Mouse (Mus musculus): Measurements from ENCODE around the gene Slc12a3.

The Slc12a3 gene

DNA sequence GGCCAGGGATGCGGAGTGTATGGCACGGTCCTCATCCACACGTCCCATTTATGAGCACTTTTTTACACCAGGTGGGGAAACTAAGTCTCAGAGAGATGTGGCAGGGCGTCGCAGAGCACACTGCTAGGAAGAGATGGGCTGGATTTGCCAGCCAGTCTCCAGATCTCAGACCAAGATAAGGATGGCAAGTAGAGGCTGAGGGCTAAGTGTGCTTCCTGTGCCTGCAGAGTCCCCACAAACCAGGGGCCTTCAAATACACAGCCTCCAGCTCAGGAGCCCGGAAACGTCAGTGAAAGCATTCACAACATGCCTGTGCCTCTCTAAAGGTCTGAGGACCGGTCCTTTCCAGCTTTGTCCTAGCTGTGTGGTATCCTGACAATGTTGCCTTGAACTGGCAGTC is 8.6 kb downstream of the Slc12a3 start:
- DNase-seq: no peak

DNA sequence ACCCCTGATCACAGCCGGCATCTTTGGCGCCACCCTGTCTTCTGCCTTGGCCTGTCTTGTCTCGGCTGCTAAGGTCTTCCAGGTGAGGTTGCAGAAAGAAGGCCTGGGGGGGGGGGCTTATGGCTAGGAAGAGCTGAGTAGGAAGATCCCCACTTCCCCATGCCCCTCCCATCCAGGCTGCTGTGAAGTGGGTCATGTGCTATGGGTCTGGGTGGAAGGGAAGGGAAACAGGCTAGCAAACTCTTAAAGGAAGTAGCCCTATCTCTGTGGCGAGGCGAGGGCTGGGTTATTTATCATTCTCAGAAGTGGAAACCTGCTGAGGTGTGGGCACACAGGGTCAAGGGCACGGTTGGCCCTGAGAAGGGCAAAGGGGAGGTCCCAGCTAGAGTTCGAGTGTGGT is 11.8 kb downstream of the Slc12a3 start:
- DNase-seq: no peak

DNA sequence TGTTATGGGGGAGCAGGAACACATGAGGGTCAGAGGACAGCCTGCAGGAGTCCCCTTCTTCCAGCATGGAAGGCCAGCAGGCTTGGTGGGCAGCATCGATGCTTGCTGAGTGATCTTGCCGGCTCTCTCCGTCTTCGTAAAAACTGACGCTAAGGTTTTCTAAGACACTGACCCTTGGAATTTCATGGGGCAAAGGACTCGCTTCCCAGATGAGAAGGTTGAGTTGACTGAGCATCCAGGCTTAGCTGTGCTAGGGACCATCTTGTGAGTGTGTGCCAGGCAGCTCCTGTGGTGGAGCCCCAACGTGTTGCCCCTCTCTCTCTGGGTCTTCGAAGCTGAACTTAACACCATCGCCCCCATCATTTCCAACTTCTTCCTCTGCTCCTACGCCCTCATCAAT is 13.7 kb downstream of the Slc12a3 start:
- no peak for DNase-seq

DNA sequence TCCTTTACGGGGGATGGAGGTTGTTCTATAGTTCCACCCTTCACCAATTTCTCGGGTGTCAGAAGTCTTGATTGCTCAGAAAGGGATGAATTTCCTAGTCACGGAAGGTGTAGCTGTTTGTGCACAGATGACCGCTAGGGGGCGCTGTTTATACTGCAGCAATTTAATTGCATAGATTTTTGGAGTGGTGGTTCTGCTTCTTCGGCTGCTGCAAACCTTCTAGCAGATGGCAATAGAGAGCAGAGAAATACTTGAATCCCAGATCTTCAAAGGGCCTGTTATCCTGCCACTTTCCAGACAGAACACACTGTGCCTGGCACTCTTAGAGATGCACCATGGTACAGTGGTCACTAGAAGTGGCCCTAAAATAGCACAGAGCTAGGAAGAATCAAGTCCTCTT is 14.3 kb downstream of the Slc12a3 start:
- peak; percentile 83 for DNase-seq

DNA sequence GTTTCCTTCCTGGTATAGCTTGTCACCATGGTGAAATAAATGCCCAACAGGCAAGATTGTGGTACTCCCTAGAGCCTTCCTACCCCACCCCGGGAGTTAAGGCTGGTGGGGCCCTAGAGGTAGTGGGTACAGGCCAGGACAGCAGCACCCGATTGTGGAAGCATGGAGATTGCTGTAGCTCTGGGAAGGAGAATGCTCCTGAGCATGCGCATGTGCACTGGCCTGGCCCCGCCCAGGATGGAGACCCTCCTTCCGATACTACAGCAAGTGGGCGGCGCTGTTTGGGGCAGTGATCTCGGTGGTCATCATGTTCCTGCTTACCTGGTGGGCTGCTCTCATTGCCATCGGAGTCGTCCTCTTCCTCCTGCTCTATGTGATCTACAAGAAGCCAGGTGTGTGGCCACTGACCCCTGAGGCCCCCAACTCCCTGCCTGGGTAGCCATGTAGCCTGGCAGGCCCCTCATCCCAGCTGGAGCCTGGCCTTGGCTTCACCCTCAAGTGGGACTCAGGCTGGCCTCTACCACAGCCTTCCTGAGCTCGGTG is 14.8 kb downstream of the Slc12a3 start:
- DNase-seq: no peak

DNA sequence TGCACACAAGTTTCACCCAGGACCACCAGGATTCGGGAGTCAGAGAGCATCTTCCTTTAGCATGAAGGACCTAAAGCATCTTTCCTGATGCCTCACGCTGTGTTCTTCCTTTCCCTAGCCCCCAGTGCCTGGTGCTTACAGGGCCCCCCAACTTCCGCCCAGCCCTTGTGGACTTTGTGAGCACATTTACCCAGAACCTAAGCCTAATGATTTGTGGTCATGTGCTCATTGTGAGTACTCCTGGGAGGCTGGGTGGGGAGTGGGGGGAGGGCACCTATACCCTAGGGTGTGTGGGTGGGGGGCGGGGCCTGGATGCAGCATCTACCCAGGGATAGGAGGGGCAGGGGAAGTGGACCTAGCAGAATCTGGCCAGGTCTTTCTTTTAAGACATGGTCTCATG is 16.7 kb downstream of the Slc12a3 start:
- no peak for DNase-seq

DNA sequence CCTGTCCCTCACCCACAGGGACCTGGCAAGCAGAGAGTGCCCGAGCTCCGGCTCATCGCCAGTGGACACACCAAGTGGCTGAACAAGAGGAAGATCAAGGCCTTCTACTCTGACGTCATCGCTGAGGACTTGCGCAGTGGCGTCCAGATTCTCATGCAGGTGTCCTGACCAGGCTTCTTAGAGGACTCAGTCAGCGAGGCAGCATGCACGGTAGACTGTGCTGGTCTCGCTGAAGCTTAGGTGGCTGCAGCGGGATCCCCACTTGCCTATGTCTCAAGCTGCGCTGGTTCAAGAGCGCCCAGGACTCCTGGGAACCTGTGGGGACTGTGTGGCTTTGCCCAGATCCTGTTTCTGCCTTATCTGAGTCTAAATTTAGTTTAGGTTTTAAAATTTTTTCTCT is 17.3 kb downstream of the Slc12a3 start:
- DNase-seq: no peak

DNA sequence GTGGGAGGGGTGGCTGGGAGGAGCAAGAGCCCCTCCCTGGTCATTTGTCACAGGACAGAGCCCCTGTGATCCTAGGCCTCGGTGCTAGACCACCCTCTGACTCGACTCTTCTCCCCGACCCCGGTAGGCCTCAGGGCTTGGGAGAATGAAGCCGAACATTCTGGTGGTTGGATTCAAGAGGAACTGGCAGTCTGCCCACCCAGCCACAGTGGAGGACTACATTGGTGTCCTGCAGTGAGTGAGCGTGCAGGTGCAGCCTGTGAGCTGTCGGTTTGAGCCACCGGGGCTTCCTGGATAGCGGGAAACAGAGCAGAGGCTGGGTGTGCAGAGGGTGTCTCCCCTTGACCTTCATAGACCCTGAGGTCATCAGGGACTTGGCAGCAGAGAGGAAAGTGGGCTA is 19.4 kb downstream of the Slc12a3 start:
- DNase-seq: no peak

DNA sequence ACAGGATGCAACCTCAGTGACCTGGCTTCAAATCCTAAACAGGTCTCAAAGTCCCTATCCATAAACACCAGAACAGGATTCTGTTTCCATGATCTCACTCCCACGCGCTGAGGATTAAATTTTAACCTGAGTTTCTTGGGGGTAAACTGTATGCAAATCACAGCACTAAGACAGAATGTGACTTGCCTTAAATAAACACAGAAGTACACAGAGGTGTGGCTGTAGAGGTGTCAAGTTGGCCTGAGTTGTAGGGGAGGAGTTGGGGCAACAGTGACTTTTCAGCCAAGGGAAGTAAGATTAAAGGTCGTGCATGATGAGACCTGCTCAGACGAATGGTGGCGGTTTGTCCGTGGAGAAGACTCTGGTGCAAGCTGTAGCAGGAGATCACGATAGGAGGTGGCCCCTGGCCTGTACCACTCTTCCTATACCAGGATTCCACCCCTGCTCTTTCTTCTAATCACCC is 25.1 kb downstream of the Slc12a3 start:
- no peak for DNase-seq

DNA sequence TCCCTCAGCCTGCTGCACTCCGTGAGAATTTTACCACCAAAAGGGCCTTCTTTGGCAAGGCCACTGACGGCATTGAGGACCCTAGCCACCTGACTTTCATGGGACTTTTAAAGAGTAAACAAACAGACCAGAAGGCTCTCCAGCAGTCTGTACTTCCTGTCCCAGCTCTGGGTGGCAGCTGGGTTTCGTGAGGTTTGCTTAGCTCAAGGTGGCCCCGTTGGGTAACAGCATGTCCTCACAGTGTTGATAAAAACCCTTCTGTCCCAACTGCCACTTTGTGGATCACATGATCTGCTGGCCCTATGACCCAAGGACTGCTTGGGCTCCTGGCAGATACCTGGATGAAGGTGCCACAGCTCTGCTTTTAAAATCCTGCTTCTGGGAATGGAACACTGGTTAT is 25.6 kb downstream of the Slc12a3 start:
- DNase-seq: peak; percentile 67

DNA sequence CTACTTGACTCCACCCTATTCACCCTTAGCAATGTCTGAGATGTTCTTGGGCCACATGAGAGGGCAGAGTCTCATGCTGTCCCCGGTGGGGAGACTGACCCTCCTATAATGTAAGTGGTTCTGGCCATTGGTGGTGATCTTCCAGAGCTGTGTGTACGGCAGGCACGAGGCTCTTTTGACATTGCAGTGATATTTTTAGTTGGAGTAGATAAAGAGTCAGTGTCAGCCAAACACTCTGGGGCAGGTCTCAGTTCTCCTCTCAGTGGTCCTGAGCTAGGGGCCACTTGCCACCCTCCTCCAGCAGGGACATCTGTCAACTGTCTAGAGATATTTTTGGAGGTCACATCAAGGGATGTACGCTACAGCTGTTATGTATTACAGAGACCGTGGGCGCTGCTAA is 28.2 kb downstream of the Slc12a3 start:
- DNase-seq: no peak

DNA sequence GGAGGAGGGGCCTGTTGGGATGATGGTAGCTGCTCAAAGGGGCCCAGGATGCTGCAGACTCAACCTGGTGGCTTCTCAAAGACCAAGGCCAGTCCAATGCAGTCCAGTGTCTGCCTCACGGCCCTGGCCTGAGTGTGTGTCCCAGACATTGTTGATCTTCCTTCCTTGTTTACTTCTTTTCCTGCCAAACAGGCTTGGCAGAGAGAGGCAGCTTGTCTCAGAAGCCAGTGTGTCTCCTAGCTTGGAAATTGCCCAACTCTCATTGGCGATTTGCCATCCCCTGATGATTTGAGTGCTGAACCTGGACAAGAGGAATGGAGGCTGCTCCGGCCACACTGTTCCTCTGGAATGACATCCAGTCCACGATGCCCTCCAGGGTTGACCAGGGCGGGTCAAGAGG is 29.5 kb downstream of the Slc12a3 start:
- DNase-seq: no peak

DNA sequence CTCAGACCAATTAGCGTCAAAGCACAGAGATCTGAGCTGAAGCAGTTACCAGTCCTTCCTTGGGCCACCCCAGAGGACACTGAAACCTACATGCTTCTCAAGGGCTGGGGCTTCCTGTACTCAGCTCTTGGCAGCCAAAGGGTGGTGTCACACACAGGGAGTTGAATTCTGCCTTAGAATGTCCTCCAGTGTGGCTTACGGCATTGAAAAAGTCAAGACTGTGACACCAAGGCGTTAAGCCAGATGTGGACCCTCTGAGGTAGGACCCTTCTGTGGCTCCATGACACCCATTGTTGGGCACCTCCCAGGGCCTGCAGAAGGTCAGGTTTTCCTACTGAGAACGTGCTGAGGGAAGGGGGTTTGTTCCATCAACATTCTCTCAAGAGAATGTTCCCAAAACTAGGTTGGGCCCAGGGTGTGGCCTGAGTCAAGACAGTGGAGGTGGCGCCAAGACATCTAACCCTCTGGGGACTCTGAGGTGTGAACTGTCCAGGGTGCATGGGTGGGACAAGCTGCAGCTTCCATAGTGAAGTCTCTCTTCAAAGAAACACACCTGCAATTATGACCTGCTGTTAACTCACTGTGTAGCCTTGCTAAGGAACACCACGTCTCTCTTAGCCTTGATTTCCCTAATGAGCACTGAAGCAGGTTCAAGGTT is 32.9 kb downstream of the Slc12a3 start:
- DNase-seq: no peak

DNA sequence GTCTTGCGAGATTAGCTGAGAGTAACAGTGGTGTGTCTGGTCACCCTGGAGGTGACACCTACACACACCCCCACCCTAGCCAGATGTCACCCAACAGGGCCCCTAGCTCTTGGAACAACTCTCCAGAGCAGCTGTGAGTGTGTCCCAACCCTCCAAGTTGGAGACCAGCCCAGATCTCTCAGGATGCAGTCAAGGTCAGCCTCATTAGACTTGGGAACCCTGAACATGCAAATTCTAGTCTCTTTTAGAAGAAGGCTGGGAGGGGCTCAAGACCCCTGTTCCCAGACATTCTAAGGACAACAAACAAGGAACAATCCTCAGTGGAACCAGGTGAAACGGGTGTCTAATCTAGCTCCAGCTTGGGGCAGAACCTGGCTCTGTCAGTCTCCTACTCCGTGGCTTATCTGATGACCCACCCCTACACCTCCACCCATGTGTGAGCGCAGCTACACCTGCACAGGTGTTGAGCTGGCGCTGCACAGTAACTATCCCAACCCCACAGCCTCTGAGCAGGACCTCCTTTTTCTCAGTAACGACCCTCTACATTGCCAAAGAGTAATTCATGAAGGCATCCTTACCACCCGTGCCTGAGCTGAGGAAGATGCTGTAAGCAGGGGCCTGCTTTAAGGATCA is 33.7 kb downstream of the Slc12a3 start:
- no peak for DNase-seq

DNA sequence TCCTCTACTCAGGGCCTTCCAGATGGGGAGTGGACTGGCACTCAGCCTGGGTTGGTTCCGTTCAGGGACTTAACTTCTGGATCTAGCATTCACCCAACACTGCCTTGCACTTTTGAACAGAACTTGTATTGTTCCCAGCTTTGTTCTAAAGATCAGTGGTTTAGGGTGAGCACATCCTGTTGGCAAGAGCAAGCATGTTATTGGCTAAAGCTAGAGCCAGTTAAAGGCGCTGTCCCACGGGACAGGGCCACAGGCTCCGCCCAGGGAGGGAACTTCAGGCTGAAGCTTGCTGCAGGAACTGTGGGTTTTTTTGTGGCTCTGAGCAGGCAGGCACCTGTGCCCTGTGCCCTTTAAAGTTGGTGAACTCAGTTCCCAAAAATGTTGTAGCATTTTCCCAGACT is 34.3 kb downstream of the Slc12a3 start:
- peak; percentile 88 for DNase-seq

DNA sequence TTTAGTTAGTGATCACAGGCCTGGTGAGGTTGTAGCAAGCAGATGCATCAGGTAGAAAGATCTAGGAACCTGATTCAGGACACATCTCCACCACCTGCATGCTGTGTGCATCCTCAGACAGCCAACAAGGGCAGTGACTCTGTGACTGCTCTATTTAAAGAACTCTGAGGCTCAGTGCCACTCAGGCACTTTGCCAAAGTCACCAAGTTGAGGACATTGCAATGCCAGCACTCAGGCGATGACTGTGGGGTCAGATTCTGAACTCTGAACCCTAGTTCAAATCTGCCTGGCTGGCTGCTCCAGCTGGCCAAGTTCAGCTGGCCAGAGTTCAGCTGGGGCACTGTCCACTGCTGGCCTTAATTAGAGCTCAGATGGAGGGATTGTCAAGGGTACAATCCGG is 34.9 kb downstream of the Slc12a3 start:
- DNase-seq: peak; percentile 38

DNA sequence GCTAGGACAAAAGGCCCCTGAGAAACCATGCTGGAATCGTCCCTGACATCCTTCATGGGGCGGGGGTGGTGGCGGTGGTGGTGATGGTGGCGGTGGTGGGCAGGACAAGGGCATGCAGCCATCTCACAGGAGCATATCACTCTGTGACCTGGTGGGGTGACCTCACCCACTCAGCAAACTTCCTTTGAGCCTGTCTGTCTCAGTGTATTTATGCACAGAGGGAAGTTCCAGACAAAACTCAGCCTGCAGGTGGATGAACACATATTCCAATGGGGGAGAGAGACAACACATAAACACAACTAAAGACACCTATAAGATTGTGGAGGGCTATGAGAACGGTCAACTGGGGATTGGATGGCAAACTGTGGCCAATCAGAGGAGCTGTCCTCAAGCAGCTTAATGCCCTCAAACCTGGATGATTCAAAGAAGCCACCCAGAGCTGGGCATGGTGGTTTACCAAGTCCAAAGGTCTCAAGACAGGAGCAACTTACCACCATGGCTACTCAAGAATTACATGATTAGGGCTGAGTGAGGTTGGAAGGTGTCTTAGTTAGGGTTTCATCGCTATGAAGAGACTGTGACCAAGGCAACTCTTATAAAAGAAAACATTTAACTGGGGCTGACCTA is 35.8 kb downstream of the Slc12a3 start:
- no peak for DNase-seq

DNA sequence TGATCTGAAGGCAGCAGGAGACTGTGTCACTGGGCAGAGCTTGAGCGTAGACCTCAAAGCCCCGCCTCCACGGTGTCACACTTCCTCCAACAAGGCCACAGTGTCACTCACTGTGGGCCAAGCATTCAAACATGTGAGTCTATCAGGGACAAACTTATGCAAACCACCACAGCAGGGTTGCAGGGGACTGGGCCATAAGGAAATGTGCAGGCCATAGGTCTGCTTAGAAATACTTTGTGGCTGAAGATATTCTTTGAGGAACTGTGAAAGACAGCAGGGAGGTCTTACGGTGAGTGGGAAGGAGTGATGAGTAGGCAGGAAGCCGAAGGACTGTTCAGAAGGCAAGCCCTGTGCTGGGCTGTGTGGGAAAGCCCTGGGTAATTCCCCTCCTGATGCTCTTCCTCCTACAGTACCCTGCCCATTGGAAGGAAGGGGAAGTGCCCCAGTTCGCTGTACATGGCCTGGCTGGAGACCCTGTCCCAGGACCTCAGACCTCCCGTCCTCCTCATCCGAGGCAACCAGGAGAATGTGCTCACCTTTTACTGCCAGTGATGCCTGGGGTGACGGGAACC is 36.5 kb downstream of the Slc12a3 start:
- peak; percentile 85 for DNase-seq

DNA sequence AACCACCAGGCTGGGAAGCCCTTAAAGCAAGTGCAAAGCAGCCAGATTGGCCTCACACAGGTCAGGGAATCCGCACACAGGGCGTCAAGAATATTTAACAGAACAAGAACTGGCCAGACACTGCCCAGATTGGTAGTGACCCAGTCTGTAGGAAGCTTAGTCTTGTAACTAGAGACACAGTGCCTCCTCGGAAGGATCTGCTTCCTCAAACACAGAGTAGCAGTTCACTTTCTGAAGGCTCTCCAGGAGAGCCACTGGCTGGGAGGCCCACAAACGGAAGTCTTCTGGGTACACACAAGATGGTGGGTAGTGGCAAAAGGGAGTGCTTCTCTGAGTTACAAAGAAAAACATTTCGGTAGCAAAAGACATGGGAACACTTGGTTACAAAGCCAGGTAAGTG is 41.8 kb downstream of the Slc12a3 start:
- DNase-seq: no peak

DNA sequence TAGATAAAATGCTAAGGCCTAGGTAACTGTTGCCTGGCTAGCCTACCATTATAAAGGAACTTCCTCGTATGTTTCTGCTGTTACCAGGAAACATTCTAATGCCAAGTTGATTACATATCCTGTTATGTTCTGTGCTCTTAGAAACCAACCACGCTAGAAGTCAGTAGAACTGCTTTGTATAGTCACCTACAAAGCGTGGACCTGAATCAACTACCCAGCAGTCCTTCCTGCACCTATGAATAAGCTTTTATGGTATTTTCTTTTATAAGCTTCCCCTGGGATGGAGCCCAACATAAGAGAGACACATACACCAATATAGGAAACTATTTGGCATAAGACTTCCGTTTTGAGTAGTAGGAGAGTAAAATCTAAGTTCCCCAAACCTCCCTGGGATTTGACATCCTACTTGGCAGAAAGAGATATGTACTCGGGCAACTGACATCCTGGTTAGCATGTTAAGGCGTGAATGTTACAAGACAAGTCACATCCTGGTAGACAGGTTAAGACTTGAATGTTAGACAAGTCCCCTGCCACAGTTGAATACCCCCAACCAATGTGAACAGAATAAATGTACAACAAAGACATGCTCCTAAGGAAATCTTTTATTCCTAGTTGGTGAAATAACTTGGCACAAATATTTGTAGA is 44.1 kb downstream of the Slc12a3 start:
- no peak for DNase-seq

DNA sequence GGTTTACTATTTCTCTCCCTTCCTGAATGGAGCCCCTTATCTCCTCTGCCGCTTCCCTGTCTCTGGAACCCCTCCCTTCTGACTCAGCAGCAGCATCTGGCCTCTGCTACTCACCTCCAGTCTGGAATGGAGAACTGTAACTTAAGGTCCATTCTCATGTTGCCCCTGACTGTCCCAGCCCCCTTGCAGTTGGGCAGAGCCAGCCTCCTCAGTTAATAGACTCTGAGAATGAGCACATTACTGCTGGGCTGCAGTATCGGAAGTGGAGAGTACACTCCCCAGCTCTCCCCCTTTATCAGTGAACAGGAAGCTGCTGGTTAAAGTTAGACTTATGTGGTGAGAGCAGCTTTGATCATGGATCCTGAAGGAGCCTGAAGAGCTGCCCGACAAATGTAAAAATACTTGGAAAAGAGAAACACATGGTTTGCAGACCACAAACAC is 46.6 kb downstream of the Slc12a3 start:
- DNase-seq: no peak

DNA sequence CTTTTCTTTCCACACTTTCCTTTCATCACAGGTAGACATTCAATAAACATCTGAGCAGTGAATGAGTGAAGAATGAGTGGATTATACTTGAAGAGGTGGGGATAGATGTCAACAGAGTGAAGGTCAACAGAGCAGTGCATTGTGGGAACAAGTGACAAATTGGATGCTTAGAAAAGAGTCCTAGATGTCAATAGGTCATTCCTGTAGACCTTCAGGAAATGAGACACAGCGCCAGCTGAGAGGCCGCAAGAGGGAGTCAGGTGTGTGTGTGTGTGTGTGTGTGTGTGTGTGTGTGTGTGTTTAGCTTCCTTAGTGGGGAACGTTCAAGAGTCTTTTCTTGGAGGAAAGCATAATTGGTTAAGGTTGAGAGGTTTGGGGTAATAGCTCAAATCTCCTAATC is 47.2 kb downstream of the Slc12a3 start:
- no peak for DNase-seq

DNA sequence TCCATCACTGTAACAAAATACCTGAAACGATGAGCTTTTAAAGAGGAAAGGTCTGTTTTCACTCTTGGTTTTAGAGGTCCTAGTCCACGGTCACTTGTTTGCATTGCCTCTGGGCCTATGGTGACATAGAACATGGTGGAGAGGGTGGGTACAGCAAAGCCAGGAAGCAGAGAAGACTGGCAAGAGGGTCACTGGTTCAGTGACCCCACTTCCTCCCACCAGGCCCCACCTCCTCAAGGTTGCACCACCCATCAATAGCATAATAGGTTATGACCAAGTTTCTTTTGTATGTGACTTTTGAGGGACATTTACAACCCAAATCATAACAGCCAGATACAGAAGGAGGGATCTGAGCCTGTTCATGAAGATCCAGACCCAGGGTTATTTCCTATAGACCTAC is 47.6 kb downstream of the Slc12a3 start:
- DNase-seq: no peak
